Mouse (Mus musculus) cerebellum, adult 2 months (tissue): Measurements from ENCODE around the gene Cdk5rap3.

Experiments
- CTCF ChIP-seq: fragments of 200-500 bp; IDR thresholded peaks from 2 replicates; pipeline ENCODE4 v1.5.1; 2011; ENCODE audit warnings: low read depth, mild to moderate bottlenecking, control low read depth, low read length, moderate library complexity, borderline replicate concordance; ENCODE audit not compliant: insufficient read depth
- POLR2A ChIP-seq: fragments of 200-500 bp; IDR thresholded peaks from 2 replicates; pipeline ENCODE4 v1.6.1; 2011; ENCODE audit warnings: low read length, control low read depth, borderline replicate concordance; ENCODE audit not compliant: insufficient read depth

- TF ChIP-seq POLR2A (no peak), CTCF (no peak)
These were observed 25.8 kb upstream of the Cdk5rap3 start for GRCm38 (mm10) chr11:96941989-96942590.
